Mouse (Mus musculus) T-cell, adult 66 days (primary cell): ENCODE measurements around the gene Gm2016. TPM values are rescaled to one million over a fixed set of nuclear protein-coding genes. Genes with fewer than 3 reads are reported as not detected.

ENCODE experiments used
- total RNA-seq, 2 experiments: library from RNA; stranded (reverse); gene quantifications; 3 replicates in 1 of 2; 4 replicates in 1 of 2; pipeline ENCODE4 v1.2.4; 2023

Gene Gm2016
- not detected for total RNA-seq

DNA sequence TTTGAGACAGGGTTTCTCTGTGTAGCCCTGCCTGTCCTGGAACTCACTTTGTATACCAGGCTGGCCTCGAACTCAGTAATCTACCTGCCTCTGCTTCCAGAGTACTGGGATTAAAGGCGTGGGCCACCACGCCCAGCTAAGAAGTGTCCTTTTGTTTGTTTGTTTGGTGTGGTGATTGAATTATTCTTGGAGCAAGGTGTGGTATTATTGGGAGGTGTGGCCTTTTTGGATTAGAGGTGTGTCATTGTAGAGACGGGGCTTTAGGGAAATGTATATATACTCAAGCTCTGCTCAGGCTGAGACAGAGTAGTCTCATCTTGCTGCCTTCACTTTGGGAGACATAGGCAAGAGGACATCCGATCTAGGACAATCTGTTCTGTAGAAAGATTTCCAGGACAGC is at the start of gene Gm2016:
Gene Gm2016, plus strand, starts transcription at position 301 of the 400 bp plus-strand sequence.

DNA sequence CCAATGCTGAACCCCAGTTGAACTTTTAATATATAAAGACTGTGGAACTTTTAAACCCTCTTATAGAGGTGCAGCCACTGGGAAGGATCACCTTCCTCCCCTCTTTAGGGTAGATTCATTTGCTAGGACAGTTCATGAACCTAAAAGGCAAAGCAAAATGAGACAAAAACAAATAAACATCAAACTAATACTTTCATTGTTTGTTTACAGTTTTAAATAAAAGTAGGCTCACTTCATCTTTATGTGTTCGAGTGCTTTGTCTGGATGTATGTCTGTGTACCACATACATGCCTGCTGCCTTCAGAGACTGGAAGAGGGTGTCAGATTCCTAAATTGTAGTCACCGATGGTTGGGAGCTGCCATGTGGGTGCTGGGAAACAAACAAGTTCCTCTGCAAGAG is 31.6 kb upstream of the Gm2016 start, which contains the start of gene Gm2001:
Gene Gm2001, minus strand, starts transcription at position 101 of the 400 bp plus-strand sequence.

DNA sequence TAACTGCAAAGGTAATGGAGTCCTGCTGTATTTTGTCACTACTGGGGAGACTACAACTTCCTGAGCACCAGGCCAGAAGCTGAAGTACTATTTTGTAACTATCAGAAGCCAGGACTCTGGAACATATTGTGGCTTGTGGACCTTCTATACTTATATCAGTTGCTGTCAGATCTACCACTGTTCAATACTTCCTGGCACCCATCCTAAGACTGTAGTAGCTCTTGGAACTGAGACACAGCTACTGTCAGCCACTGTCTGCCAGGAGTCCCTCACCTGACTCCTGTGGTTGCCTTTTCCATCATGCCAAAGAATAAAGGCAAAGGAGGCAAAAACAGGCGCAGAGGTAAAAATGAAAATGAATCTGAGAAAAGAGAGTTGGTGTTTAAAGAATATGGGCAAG is 21.2 kb downstream of the Gm2016 start, which contains the start of gene Gm2022:
Gene Gm2022, plus strand, starts transcription at position 301 of the 400 bp plus-strand sequence.

DNA sequence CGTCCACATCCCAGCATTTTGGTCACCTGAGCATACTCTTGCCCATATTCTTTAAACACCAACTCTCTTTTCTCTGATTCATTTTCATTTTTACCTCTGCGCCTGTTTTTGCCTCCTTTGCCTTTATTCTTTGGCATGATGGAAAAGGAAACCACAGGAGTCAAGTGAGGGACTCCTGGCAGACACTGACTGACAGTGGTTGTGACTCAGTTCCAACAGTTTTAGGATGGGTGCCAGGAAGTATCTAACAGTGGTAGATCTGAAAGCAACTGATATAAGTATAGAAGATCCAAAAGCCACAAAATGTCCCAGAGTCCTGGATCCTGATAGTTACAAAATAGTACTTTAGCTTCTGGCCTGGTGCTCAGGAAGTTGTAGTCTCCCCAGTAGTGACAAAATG is 45.8 kb downstream of the Gm2016 start, which contains the start of gene Gm2035:
Gene Gm2035, minus strand, starts transcription at position 137 of the 400 bp plus-strand sequence.

Other genes with a start within 250 kb of the Gm2016 start
- not detected for gene Gm16381, start 229.5 kb upstream of the Gm2016 start, total RNA-seq
- gene Gm21319, start 98.3 kb upstream of the Gm2016 start, total RNA-seq = not detected
- gene Gm21936, start 78.6 kb upstream of the Gm2016 start, total RNA-seq = not detected
- not detected for gene BB287469, start 57.5 kb upstream of the Gm2016 start, total RNA-seq
- gene Gm2001, start 31.7 kb upstream of the Gm2016 start, total RNA-seq = not detected
- not detected for gene Gm2022, start 21.3 kb downstream of the Gm2016 start, total RNA-seq
- not detected for gene Gm2035, start 45.8 kb downstream of the Gm2016 start, total RNA-seq
- not detected for gene Gm2042, start 80.0 kb downstream of the Gm2016 start, total RNA-seq
- gene Gm2075, start 137.8 kb downstream of the Gm2016 start, total RNA-seq = not detected
- gene Gm6803, start 144.7 kb downstream of the Gm2016 start, total RNA-seq = not detected
- not detected for gene Gm2056, start 152.9 kb downstream of the Gm2016 start, total RNA-seq
- not detected for gene Gm16368, start 209.6 kb downstream of the Gm2016 start, total RNA-seq